In genomic region chr6:141882581-141882980, GRCm38 (mm10) we compare ENCODE assay signal across 25 mouse cellular contexts. TPM values are rescaled to one million over a fixed set of nuclear protein-coding genes. Genes with fewer than 3 reads are reported as not detected.
"Had no signal": no experiment of that assay in that cellular context is flagged by ENCODE, and none has a peak within 500 bp of the region (broad histone marks: within the 10 kb centered on the region; RNA-seq: fewer than 3 reads in every experiment).

No protein-coding gene starts in this region.

- H3K4me2 ChIP-seq: limb, embryonic 13.5 days; liver, embryonic 15.5 days; lung, embryonic 14.5 days; midbrain, embryonic 13.5 days; neural tube, embryonic 13.5 days; stomach, embryonic 15.5 days had no signal

- DNase-seq: layer of hippocampus, adult 9-11 months; liver; lung, embryonic 14.5 days; lung, postnatal 10 days; lung, postnatal 36 days; retina, postnatal 1 day; right cerebral cortex, postnatal 25 days; spleen, adult 18-20 months; thymus, postnatal 25 days had no signal

- H3K27me3 ChIP-seq: limb, embryonic 13.5 days; liver, embryonic 15.5 days; megakaryocyte, embryonic 14.5 days; midbrain, embryonic 13.5 days; neural tube, embryonic 13.5 days; stomach, embryonic 15.5 days had no signal

- H3K27ac ChIP-seq: hindbrain, postnatal 0 days; kidney, postnatal 0 days; layer of hippocampus, adult 2 months; limb, embryonic 10.5 days; limb, embryonic 13.5 days; liver, embryonic 15.5 days; midbrain, embryonic 10.5 days; midbrain, embryonic 13.5 days; neural tube, embryonic 13.5 days; stomach, embryonic 15.5 days had no signal

- H3K9ac ChIP-seq: limb, embryonic 13.5 days; liver, embryonic 15.5 days; lung, embryonic 14.5 days; midbrain, embryonic 13.5 days; neural tube, embryonic 13.5 days; stomach, embryonic 15.5 days had no signal

- ATAC-seq: hindbrain, postnatal 0 days; inflammation-experienced regulatory T-cells, adult 6 months; intestine, embryonic 16.5 days; midbrain, embryonic 13.5 days; midbrain, embryonic 16.5 days had no signal

- H3K9me3 ChIP-seq: limb, embryonic 10.5 days; limb, embryonic 13.5 days; liver, embryonic 15.5 days; midbrain, embryonic 10.5 days; midbrain, embryonic 13.5 days; neural tube, embryonic 13.5 days; stomach, embryonic 15.5 days had no signal

- H3K36me3 ChIP-seq: limb, embryonic 10.5 days; limb, embryonic 13.5 days; liver, embryonic 15.5 days; midbrain, embryonic 10.5 days; midbrain, embryonic 13.5 days; neural tube, embryonic 13.5 days; stomach, embryonic 15.5 days had no signal

- H3K4me1 ChIP-seq: limb, embryonic 10.5 days; limb, embryonic 13.5 days; liver, embryonic 15.5 days; megakaryocyte, embryonic 14.5 days; midbrain, embryonic 10.5 days; midbrain, embryonic 13.5 days; neural tube, embryonic 13.5 days; stomach, embryonic 15.5 days had no signal

- H3K4me3 ChIP-seq: layer of hippocampus, adult 2 months; limb, embryonic 10.5 days; limb, embryonic 13.5 days; liver, embryonic 15.5 days; megakaryocyte, embryonic 14.5 days; midbrain, embryonic 10.5 days; midbrain, embryonic 13.5 days; myocyte; neural tube, embryonic 13.5 days; stomach, embryonic 15.5 days had no signal

RNA-seq across cellular contexts. Expression of gene Slco1a4, which starts 26.6 kb away (rescaled TPM):
- polyA plus RNA-seq: intestine, embryonic 16.5 days; large intestine, adult 2 months; limb, embryonic 10.5 days; liver, embryonic 15.5 days; lung, embryonic 14.5 days; midbrain, embryonic 10.5 days; myocyte; stomach, embryonic 15.5 days had no signal
